7 mouse cellular contexts compared by ENCODE assay signal in genomic region chr5:97009140-97009539, GRCm38 (mm10). TPM values are rescaled to one million over a fixed set of nuclear protein-coding genes. Genes with fewer than 3 reads are reported as not detected.
DNase-seq lines count a peak whose midpoint lies in the region; ATAC-seq and TF ChIP-seq lines count a peak whose summit lies in the region.
"Not testable (repeated sequence)": the region's sequence is repeated elsewhere in the genome, so short reads cannot be mapped to it uniquely, and the experiment has no call there.

No protein-coding gene starts in this region.

- not testable (repeated sequence) for H3K27me3 ChIP-seq in MEL (ENCODE audit: control insufficient read depth in 1 of 2, insufficient read depth in 2 of 2, low read length in 2 of 2); erythroblast, embryonic 14.5 days (ENCODE audit: control insufficient read depth); liver, embryonic 12.5 days (replicated peaks); liver, embryonic 16.5 days (ENCODE audit: control insufficient read depth, insufficient read depth, low read depth, low read length)

- H3K79me2 ChIP-seq in MEL (ENCODE audit: control insufficient read depth, insufficient read depth, low read length, poor library complexity): peaks cover 61% of the 10 kb centered on the region

- not testable (repeated sequence) for TF ChIP-seq POLR2A in MEL (IDR thresholded peaks at IDR 0.05; ENCODE audit: control insufficient read depth in 1 of 2, insufficient read depth in 1 of 2, low read depth in 1 of 2, low read length in 2 of 2, poor library complexity in 1 of 2)

- peak overlapping the region; percentile 70 for H3K4me2 ChIP-seq in liver, embryonic 12.5 days
- peak overlapping the region; percentile 56 for H3K4me2 ChIP-seq in liver, embryonic 16.5 days (ENCODE audit: low read depth, low read length)

- not testable (repeated sequence) for TF ChIP-seq CTCF in MEL (IDR thresholded peaks at IDR 0.05 in 2 of 3, conservative IDR thresholded peaks at IDR 0.05 in 1 of 3; ENCODE audit: control insufficient read depth in 1 of 3, insufficient read depth in 1 of 3, low read depth in 2 of 3, low read length in 3 of 3, poor library complexity in 1 of 3, severe bottlenecking in 1 of 3)

- H3K36me3 ChIP-seq in MEL (ENCODE audit: control insufficient read depth in 1 of 2, insufficient read depth in 2 of 2, low read length in 2 of 2): peaks cover 0 to 52% of the 10 kb centered on the region in 2 experiments; a peak in 2 of 4 replicates
- peaks cover 79% of the 10 kb centered on the region for H3K36me3 ChIP-seq in erythroblast, embryonic 14.5 days (ENCODE audit: control insufficient read depth)
- H3K36me3 ChIP-seq in liver, embryonic 12.5 days: peaks cover 24% of the 10 kb centered on the region
- not testable (repeated sequence) for H3K36me3 ChIP-seq in liver, embryonic 16.5 days (ENCODE audit: control insufficient read depth, insufficient read depth)

- not testable (repeated sequence) for TF ChIP-seq RAD21 in MEL (IDR thresholded peaks at IDR 0.05; ENCODE audit: low read depth, low read length)

- peak overlapping the region; percentile 13 for H3K9ac ChIP-seq in MEL (ENCODE audit: control insufficient read depth, low read depth, low read length, poor library complexity, severe bottlenecking)
- peak overlapping the region; percentile 61 for H3K9ac ChIP-seq in liver, embryonic 12.5 days
- peak overlapping the region; percentile 45 for H3K9ac ChIP-seq in liver, embryonic 16.5 days (ENCODE audit: low read depth, low read length)

- ATAC-seq in liver, embryonic 12.5 days; liver, embryonic 16.5 days (ENCODE audit: low read depth): not testable (repeated sequence)
- ATAC-seq in megakaryocyte progenitor cell, adult 5-6 weeks (replicated peaks; ENCODE audit: poor library complexity): 0 out of 2 replicates have a peak, but pooled peaks have one; percentile 14

- not testable (repeated sequence) for TF ChIP-seq EP300 in MEL (IDR thresholded peaks at IDR 0.05; ENCODE audit: low read depth in 1 of 2, low read length in 2 of 2)

- peak overlapping the region; percentile 59 for H3K27ac ChIP-seq in MEL (ENCODE audit: control insufficient read depth, low read depth, low read length)
- H3K27ac ChIP-seq in liver, embryonic 12.5 days: peak overlapping the region; percentile 99
- peak overlapping the region; percentile 89 for H3K27ac ChIP-seq in liver, embryonic 16.5 days (ENCODE audit: low read length)

- WGBS in liver, embryonic 12.5 days (ENCODE audit: insufficient replicate concordance): 64% methylated on average over 10 of the region's 10 CpGs
- WGBS in liver, embryonic 16.5 days (ENCODE audit: insufficient replicate concordance): 67% methylated on average over 10 of the region's 10 CpGs

- DNase-seq in CD4-positive, CD25-positive, alpha-beta regulatory T cell, adult 2 months (ENCODE audit: low read depth, low spot score): peak; percentile 47
- DNase-seq in MEL (ENCODE audit: low read depth, low spot score): peak; percentile 38
- DNase-seq in induced T-regulatory cell, adult 2 months (ENCODE audit: low read depth): peak; percentile 74

- H3K4me1 ChIP-seq in MEL (ENCODE audit: control insufficient read depth in 1 of 2, insufficient read depth in 2 of 2, low read length in 2 of 2): peaks cover 12 to 39% of the 10 kb centered on the region in 2 experiments
- peaks cover 93% of the 10 kb centered on the region for H3K4me1 ChIP-seq in erythroblast, embryonic 14.5 days (ENCODE audit: control insufficient read depth)
- H3K4me1 ChIP-seq in liver, embryonic 12.5 days: peaks cover 91% of the 10 kb centered on the region
- H3K4me1 ChIP-seq in liver, embryonic 16.5 days (ENCODE audit: control insufficient read depth, low read depth, low read length): peaks cover 67% of the 10 kb centered on the region

- not testable (repeated sequence) for H3K4me3 ChIP-seq in MEL (ENCODE audit: control insufficient read depth in 1 of 2, insufficient read depth in 1 of 2, low read depth in 2 of 2, low read length in 2 of 2)
- H3K4me3 ChIP-seq in erythroblast, embryonic 14.5 days (replicated peaks): peak overlapping the region; percentile 55
- peak overlapping the region; percentile 45 for H3K4me3 ChIP-seq in liver, embryonic 12.5 days
- H3K4me3 ChIP-seq in liver, embryonic 16.5 days (ENCODE audit: low read depth, low read length): peak overlapping the region; percentile 42

- not testable (repeated sequence) for H3K9me3 ChIP-seq in MEL (replicated peaks; ENCODE audit: insufficient read depth, low read length); erythroblast, embryonic 14.5 days (ENCODE audit: control insufficient read depth, low read length); liver, embryonic 12.5 days (replicated peaks); liver, embryonic 16.5 days (replicated peaks; ENCODE audit: control insufficient read depth, low read length)

RNA-seq across cellular contexts. Expression of gene Bmp2k, which starts 11.7 kb away (rescaled TPM):
- 10.8 and 11.2 TPM in 2 replicates for total RNA-seq in MEL (2012; rRNA removed)
- 10 to 100 TPM in 1 of 2 experiments, not detected in 1; 16.3 TPM for polyA plus RNA-seq in MEL (2012; ENCODE audit: insufficient read depth in 1 of 2, insufficient read length in 2 of 2, low read depth in 1 of 2, low replicate concordance in 2 of 2, missing spikeins in 1 of 2)
- 2.1 and 2.5 TPM in 2 replicates for polyA plus RNA-seq in erythroblast, embryonic 14.5 days (2012)
- polyA plus RNA-seq in liver, embryonic 12.5 days (2016; fragmentation: Nextera tagmentation; extraction: Ambion mirVana): 57.2 and 59.8 TPM in 2 replicates
- polyA plus RNA-seq in liver, embryonic 16.5 days (2015; fragmentation: Nextera tagmentation; extraction: Ambion mirVana): 25.9 and 26.5 TPM in 2 replicates
- total RNA-seq in megakaryocyte progenitor cell, adult 5-6 weeks (2015): 39.5 and 43.2 TPM in 2 replicates
- 16.4 and 16.5 TPM in 2 replicates for total RNA-seq in megakaryocyte progenitor cell, adult 5-6 weeks (2017)
